Mouse (Mus musculus) ZHBTc4 (cell line): ENCODE results near the gene Cdk19.
"Not testable (repeated sequence)": the region's sequence is repeated elsewhere in the genome, so short reads cannot be mapped to it uniquely, and the experiment has no call there.

Source experiments
- DNase-seq: peaks from one replicate; pipeline ENCODE4 v3.0.0-alpha.2; 2011; ENCODE audit warnings: low read depth, low spot score

Gene Cdk19

GRCm38 (mm10) chr10:40385397-40385796 lies 46.0 kb downstream of the Cdk19 start:
- DNase-seq, result no peak

- DNase-seq, result no peak
Observed at GRCm38 (mm10) chr10:40386126-40386525, 46.8 kb downstream of the Cdk19 start.

DNA sequence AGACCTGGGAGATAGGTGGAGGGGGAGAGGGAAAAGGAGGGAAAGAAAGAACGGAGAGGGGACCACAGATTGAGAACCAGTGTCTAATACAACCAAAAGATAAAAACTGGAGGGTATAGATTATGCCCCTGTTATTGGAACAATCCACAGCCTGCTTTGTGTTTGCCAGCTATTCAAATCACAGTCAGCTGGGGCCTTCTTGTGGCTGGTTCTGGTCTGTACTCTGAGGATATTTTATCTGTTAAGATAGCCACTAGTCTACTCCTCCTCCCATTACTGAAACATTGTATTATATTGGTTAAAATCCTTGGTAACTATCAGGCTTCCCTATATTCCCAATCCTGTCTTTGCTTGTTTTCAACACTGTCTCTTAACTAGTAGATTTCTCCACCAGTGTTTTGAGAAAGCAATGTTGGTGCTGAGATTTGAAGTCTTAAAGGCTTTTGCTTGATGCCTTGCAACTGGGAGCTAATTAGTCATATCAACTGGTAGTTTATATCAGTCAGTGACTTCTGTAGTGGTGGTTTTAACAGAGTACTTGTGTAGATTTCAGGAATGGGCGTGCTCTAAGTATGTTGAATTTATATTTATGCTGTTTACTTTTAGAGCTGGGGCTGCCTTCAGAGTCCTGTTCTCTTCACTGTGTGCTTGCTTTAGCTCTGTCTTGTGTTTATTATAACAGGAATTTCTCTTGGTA lies 54.2 kb downstream of the Cdk19 start:
- no peak for DNase-seq

DNA sequence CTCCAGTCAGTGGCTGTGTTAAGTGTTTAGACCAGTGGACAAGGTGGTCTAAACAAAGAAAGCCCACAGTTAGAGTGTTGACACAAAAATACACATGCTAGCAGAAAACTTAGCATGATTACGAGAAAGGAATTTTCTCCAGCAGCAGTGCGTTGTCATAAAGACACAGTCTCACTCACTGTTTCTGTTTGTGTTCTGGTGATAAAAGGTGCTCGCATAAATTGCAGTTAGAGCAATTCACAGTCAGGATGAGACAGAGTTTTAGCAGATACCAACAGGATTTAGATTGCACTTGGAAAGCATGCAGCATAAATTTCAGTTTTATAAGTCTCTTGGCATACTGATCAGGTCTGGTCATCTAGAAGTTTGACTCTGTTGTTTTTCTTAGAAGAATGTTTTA lies 59.5 kb downstream of the Cdk19 start:
- no peak for DNase-seq

DNA sequence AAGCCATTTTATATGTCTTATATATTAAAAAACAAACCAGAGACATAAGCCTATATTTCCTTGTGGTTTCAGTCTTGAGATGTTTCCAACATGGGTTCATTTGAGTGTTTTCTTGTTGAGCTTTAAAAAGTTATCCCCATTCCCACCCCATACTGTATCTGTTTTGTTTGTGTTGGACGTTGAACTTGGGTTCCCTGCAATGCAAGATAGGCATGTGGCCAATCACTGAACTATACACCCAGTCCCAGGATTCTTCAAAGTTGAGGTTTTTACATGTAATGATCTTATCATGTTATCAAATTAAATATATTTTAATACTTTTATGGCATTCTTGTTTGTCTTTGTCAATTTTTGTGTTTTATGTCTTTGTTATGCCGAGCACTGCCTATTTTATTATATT lies 60.0 kb downstream of the Cdk19 start:
- DNase-seq, result no peak

GRCm38 (mm10) chr10:40400293-40400692 lies 60.9 kb downstream of the Cdk19 start:
- no peak for DNase-seq

GRCm38 (mm10) chr10:40406655-40407054 lies 67.3 kb downstream of the Cdk19 start:
- no peak for DNase-seq

DNA sequence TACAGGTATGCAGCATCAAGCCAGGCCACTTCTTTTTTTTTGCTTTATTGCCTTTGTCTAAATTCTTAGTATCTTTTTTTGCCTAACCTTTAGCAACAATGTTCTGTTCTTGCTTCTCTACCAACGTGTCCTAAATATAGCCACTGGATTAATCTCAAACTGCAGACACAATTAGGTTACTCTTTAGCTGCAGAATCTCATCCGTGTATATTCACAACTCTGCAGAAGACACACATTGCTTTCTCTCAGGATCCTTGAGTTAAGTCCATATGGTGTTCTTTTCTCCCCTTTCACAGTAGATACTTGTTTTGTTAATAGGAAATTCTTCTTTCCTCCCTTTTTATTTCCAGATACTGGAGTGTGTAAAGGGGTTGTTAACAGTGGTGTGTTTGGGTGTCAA lies 70.0 kb downstream of the Cdk19 start:
- no peak for DNase-seq

- DNase-seq, result no peak
Observed at GRCm38 (mm10) chr10:40411370-40411769, 72.0 kb downstream of the Cdk19 start.

- DNase-seq, result no peak
Observed at GRCm38 (mm10) chr10:40416944-40417343, 77.6 kb downstream of the Cdk19 start.

DNA sequence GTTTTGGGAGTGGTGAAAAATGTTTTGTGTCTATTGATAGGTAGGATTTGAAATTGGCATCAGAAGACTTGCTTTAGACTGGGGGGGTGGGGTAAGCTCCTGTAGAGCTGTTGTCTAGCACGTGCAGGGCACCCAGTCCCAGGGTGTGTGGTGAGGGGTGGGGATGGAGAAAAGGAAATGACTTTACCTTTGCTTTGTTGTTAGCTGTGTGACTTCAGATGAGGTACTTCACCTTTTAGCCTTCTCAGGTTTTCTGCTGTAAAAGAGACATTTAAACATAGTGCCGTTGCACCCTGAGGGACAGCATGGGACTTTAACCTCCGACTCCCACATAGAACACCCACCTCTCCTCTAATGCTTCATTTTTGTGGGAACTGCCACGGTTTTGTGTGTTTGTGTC lies 80.5 kb downstream of the Cdk19 start:
- no peak for DNase-seq

- no peak for DNase-seq
Observed at GRCm38 (mm10) chr10:40420703-40421102, 81.3 kb downstream of the Cdk19 start.

DNA sequence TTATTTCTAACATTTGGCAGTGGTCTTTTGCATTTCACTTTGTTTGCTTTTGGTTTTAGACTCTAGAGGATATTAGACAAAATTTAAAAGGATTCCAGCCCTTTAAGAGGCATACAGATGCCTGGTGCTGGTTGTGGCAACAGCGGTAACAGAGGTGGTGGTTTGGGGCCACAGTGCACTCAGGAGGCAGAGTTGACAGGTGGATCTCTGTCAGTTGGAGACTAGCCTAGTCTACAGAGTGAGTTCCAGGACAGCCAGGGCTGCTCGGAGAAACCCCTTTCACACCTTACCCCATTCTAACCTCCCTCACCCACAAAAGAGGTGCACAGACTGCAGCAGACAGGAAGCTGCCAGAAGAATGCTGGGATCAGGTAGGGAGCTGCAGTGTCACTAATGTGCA lies 82.4 kb downstream of the Cdk19 start:
- no peak for DNase-seq

GRCm38 (mm10) chr10:40422696-40423095 lies 83.3 kb downstream of the Cdk19 start:
- no peak for DNase-seq

- not testable (repeated sequence) for DNase-seq
Observed at GRCm38 (mm10) chr10:40424428-40424827, 85.1 kb downstream of the Cdk19 start.

GRCm38 (mm10) chr10:40425243-40426095 lies 86.1 kb downstream of the Cdk19 start:
- DNase-seq, result peak; percentile 85

- DNase-seq, result no peak
Observed at GRCm38 (mm10) chr10:40426096-40426450, 86.7 kb downstream of the Cdk19 start.

DNA sequence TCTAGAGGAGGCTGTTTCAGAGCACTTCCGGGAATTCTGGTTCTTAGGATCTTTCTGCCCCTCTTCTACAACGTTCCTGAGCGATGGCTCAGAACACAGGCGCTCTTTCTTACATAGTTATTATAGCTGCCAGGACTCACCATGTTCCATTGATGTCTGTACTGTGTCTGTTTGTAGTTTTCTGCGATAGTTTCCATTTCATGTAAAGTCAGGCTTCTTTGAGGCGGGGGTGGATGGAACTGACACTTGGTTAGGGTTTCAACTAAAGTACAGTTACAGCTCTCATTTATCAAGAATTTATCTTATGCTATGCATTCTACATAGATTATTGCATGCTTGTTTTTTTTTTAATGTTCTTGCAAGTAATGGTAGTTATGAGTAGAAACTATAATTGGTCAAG lies 89.3 kb downstream of the Cdk19 start:
- DNase-seq, result no peak

GRCm38 (mm10) chr10:40429081-40429480 lies 89.7 kb downstream of the Cdk19 start:
- DNase-seq, result no peak

GRCm38 (mm10) chr10:40430209-40430608 lies 90.8 kb downstream of the Cdk19 start:
- no peak for DNase-seq

DNA sequence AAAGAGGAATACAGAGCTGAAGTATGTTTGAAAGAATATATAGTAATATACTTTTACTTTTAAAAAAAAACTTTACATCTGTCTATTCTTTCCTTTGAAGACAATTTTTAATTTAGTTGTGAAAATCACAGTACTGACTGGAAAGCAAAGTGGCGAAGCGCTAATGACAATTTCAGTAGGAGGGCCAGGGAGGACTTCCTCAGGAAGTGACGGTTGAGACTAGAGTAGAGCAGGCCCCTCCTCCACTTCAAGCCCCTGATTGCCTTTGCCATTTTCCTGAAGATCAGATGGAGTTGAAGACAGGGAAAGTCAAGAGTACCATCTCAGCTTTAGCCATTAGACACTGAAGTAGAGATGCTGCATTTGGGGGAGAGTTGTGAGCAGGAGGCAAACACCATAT lies 92.6 kb downstream of the Cdk19 start:
- no peak for DNase-seq

DNA sequence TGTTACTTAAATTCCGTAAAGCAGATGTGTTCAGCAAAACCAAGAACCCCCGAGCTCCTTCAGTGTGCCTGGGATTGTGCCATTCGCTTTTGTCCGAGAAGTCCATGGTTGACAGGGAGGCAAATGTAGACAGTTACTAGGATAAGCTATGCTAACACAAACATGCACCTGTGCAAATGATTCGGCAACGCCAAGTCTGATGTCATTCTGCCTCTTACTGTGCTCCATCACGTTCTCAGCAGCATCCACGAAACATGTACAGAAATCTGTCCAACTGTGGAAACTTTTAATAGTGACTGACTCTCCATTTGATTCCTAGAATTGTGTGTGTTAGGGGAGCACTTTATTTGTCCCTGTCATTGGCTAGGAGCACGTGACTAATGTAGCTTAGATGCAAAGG lies 93.0 kb downstream of the Cdk19 start:
- DNase-seq, result no peak

DNA sequence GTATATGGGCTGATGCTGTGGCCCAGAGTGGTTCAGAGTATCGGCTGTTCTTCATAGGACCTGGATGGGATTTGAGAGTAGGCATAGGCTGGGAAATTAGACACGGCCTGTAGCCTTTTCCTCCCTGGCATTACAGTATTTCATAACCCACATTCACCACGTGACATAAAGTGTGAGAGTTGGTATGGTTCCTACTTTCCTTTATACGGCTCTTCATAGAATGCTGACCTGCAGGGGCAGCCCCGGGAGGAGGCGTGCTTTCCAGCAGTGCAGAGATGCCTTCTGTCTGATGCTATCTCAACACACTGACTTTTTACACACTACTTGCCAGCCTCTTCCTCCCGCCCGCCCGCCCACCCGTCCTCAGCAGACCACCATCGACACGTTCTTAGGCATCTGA lies 96.0 kb downstream of the Cdk19 start:
- DNase-seq, result no peak
